Mouse (Mus musculus) frontal cortex, postnatal 36 days (tissue): Measurements from ENCODE around the gene Crybg3.

Source experiments
- DNase-seq, 2 experiments: peaks; one replicate each; pipeline ENCODE4 v3.0.0; 2022; ENCODE audit warnings: low spot score in 2 of 2

Gene Crybg3

GRCm38 (mm10) chr16:59600311-59601251 lies at the start of gene Crybg3:
Crybg3 (minus strand) TSS chr16:59600979.
- peak; percentile 30 to 47 for DNase-seq

DNA sequence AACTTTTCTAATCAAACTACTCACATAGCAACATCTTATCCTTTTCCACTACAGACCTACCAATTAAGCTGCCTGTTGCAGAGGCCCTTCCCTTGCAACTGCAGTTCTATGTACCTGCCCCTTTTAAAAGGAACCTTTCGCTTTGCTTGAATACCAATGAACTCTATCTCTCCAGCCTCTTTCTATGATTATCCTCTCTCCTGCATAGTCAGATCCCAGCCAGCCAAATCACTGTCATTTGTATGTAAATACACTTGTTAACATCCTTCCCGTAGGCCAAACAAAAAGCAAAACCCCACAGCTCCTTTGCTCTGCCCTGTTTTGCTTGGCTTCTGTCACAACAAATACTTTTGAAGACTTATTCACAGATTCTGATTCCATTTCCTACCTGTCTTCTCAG lies 43.0 kb upstream of the Crybg3 start:
- DNase-seq, result no peak

GRCm38 (mm10) chr16:59639985-59640384 lies 39.2 kb upstream of the Crybg3 start:
- DNase-seq, result no peak

DNA sequence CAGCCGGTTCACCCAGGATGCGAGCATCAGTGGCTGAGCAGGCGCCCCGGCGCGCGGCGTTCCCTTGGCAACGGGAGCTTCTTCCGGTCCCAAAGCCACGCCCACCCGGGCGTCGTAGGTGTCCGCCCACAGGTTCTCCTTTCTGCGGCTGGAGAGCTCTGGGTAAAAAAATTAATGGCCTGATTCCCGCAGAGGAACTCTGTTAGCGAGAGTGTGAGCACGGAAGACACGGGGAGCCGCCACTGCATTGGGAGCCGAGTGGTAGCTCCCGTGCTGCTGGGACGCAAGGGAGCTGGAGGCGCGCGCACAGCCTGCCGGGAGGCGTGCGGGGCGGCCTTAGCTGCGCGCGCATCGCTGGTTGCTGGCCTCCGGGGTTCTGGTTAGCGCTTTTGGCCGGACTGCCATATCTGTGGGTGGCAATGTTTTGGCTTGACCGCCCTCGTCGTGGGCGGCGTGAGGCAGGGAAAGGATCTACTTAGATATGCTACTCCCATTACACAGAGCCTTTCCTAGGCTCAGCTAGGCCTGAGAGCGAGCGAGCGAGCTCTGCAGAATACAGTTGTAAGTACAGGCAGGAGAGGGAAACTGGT lies 38.4 kb upstream of the Crybg3 start, which contains the start of gene Arl6:
Gene Arl6 (minus strand): TSS at position 290 of the 590 bp plus-strand sequence.
- DNase-seq, result peak; percentile 94 to 95

- DNase-seq, result no peak
These were observed 33.8 kb upstream of the Crybg3 start for GRCm38 (mm10) chr16:59634598-59634997.

DNA sequence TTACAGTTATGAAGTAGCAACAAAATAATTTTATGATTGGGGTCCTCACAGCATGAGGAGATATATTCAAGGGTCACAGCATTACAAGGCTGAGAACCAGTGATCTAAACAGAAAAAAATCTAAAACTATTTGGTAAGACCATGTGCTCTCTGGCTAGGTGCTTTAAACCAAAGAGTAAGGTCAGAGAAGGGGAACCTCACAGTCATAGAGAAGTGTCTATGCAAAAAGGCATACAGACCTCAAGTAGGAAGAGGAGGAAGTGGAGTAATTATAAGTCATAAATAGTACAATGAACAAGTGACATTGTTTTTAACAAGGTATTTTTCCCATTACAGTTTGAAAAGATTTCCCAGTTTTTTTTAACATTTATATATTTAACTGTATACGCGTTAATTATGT lies 20.8 kb upstream of the Crybg3 start:
- DNase-seq, result no peak

- peak in 1 of 2 experiments; percentile 36 for DNase-seq
These were observed 16.4 kb upstream of the Crybg3 start for GRCm38 (mm10) chr16:59617167-59617566.

DNA sequence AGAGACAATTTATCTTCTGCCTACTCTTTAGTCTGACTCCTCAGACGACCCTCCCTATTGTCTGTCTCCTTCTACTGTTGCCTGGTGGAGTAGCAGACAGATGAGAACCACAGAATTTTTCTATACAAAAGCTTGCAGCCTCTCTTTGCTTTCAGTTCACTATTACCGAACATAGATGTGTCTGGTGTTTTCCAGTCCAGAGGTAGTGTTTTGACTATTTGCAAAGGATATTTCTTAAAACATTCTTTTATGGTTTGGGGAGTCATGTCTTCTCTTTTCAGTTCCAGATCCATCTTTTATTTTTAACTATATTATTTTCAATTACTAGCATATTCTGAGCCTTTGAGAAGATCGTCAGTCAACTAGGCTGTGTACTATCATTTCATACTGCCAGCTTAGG lies 14.9 kb upstream of the Crybg3 start:
- DNase-seq, result no peak

DNA sequence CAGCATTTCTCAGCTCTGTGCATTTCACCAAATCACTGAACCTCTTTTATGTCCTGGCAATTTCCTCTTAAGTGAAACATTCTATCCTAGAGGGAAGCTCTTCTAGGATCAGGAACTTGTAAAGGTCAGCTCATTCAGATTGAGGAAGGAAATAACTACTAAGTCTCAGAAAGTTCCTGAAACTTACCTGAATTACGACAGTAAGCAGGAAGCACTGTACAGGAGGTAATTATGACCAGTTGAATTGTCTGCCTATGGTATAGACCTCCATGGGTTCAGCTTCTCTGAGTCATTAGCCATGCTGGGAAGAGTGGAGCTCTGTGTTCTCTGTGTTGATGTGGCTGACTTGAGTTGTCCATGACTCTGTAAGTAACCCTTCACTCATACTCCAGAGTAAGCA lies 10.0 kb upstream of the Crybg3 start:
- DNase-seq, result no peak

GRCm38 (mm10) chr16:59604078-59604781 lies 3.5 kb upstream of the Crybg3 start:
- DNase-seq, result no peak

- no peak for DNase-seq
These were observed 1.1 kb downstream of the Crybg3 start for GRCm38 (mm10) chr16:59599411-59600265.

DNA sequence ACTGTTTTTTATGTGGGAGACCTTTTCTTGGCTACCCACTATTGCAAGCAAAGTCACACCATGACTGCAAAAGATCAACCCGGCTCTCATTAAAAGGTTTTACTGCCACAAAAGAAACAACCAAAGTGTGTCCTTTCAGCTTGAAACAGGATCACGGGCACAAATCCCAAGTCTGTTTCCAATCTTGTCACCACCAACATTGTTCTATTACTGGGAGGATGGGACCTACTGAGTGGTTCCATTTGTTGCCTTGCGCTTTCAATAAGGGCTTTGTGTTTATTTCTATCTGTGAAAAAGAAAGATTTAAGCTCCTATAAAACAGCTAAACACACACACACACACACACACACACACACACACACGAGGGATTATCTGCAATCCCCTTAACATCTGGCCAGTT lies 1.8 kb downstream of the Crybg3 start:
- DNase-seq, result no peak

DNA sequence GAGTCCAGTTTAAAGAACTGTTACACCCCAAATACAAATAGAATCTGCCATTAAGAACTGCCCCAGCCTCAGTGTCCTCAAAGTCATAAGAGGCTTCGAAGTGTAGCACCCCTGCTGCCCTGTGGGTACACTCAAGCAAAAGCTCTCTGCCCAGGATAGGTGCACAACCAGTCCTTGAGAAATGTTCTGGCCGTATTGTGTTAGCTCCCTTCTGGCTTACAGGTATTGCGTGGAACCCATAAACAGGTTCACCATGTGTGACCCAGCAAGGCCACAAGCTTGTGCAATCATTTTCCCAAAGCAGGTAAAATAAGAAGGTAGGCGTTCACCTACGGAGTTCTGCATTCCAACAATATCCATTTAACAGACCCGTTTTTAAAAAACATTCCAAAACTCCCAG lies 3.5 kb downstream of the Crybg3 start:
- DNase-seq, result no peak

DNA sequence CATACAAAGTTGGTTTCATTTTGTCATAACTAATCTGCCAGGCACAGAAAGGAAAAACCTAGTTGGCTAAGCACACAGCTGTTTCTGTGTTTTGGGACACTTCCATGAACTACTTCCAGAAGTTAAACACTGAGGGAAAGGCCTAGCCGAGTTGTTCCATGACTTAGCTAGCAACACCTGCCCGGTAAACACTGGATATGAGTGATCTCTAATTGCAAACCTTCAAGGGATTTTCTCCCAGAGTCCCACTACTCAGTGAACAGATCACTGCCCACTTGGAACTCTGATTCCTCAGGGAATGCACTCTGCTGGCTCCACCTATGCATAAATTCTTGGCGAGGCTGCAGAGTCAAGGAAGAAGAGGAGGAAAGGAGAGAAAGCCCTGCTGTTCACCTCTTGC lies 6.1 kb downstream of the Crybg3 start:
- no peak for DNase-seq

DNA sequence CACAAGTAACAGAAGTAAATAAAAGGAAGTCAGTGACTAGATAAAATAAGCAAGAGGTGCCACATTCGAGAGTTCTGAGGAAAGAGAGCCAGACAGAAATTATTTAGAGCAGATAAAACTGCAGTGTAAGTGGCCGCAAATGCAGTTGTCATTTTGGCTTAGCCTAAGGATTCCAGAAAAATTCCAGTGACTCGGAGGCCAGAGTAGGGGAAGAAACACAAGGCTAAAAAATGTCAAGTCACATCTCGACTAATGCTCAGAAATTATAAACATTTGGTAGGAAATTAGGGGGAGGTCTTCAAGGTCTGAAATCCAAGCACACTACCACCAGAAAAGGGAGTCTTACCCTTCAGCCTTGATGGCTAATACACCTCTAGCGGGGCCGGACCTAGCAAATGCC lies 10.0 kb downstream of the Crybg3 start:
- no peak for DNase-seq

DNA sequence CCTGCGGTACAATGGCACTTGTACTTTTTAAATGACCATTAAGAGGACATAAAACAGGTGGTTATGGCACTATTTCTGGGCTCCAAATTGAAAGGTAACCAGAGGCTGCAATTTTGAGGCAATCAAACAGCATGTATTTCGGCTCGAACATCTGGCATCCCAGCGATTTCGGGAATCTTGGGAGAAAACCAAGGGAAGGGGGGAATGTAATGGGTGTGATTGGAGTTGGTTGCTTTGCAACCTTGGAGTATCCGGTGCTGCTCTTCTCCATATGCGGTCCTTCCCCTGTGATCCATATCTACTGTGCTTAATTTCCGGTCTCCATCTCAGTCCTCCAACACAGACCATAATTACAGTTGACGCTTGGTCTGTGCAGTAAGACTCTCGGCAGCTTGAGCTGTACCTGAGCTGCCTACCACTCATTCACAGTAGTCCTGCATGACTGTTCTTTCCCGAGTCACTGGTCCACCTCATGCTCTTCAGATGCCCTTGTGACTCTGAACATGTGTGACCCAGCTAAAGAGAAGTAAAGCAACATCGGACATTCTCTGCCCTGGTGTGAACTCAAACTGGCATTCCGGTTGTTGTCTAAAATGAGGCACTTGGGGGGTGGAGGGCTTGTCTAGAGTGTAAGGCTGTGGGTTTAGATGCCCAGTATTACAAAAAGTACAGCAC lies 12.3 kb downstream of the Crybg3 start:
- DNase-seq, result no peak

DNA sequence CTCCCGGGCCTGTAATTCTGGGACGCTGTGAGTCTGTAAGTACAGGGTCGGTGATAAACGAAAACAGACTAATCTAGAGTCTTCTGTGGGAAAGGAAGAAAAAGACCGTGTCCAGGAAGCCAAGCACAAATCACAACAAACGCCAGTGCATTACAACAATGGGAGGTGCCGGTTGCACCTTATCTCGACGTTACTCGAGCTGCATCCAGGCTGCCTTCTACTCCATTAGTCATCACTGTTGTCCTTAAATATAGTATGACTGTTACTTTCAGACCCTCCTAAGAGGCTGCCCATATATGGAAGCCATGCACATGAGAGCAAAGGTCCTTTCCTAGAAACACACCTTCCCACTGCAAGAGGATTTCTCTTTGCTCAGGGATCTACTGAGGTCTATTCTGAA lies 13.0 kb downstream of the Crybg3 start:
- DNase-seq, result no peak

- DNase-seq, result no peak
These were observed 13.9 kb downstream of the Crybg3 start for GRCm38 (mm10) chr16:59586911-59587310.

DNA sequence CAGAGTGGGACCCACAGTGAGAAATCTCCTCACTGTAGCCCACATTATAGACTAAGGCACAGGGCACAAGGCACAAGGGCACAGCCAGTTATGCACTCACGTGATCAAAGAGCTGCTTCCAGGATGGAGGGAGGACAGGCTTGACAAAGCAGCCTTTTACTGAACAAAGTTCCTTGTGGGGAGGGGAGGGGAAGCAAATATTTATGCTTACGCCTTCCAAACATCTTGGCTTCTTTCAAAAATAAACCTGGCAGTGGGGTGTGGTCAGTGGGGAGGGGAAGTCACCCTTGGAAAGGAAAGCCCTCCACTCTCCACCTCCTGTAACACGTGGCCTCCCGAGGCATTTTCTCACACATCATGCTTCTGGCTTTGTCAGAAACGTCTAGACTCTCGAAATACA lies 14.5 kb downstream of the Crybg3 start:
- DNase-seq, result no peak

DNA sequence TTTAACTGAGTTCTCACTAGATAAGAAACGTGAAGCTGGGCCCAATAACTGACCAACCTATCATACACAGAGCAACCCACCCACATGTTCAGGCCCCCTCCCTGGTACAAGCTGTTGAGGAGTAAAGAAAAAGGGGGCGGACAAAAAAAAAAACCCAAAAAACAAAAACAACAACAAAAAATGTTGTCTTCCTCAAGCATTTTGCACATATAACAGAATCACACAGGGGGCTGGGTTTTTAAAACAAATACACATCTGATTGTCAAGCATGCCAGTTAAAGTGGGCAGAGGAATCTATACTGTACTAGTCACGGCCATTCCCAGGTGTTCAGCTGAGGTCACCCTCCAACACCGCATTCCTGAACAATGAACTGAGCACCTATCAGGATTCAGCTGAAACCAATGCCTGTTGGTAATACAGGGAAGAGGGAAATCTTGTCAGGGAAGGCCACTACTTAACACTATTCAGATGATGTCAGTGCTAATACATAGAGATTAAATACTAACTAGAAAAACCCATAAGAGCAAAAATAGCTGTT lies 15.0 kb downstream of the Crybg3 start:
- no peak for DNase-seq

GRCm38 (mm10) chr16:59583515-59583914 lies 17.3 kb downstream of the Crybg3 start:
- no peak for DNase-seq
